Mouse (Mus musculus) left cerebral cortex, adult 8-10 months (tissue): ENCODE measurements around the gene Spry1. TPM values are rescaled to one million over a fixed set of nuclear protein-coding genes. Genes with fewer than 3 reads are reported as not detected.

Experiments used
- DNase-seq, 2 experiments: peaks; one replicate each; pipeline ENCODE4 v3.0.0; 2022; ENCODE audit warnings: low spot score in 2 of 2
- total RNA-seq, 4 experiments: library from RNA; stranded (reverse); gene quantifications; 2 replicates each; pipeline ENCODE4 v1.2.4; 2022

Spry1 gene
- total RNA-seq, 4 experiments from 2014 or later = 7.8 to 10.6 (median 8.8) TPM

GRCm38 (mm10) chr3:37672266-37673040, 32.7 kb downstream of the Spry1 start:
- no peak for DNase-seq

GRCm38 (mm10) chr3:37673513-37674261, 33.9 kb downstream of the Spry1 start:
- no peak for DNase-seq

- DNase-seq = no peak
Measured at GRCm38 (mm10) chr3:37675056-37675525, 35.3 kb downstream of the Spry1 start.

- no peak for DNase-seq
Measured at GRCm38 (mm10) chr3:37676291-37676690, 36.5 kb downstream of the Spry1 start.

GRCm38 (mm10) chr3:37686219-37686618, 46.5 kb downstream of the Spry1 start:
- no peak for DNase-seq

- no peak for DNase-seq
Measured at GRCm38 (mm10) chr3:37686751-37687150, 47.0 kb downstream of the Spry1 start.

- peak; percentile 66 to 68 for DNase-seq
Measured at GRCm38 (mm10) chr3:37687158-37687980, 47.6 kb downstream of the Spry1 start.

- DNase-seq = no peak
Measured at GRCm38 (mm10) chr3:37692945-37693344, 53.2 kb downstream of the Spry1 start.

- no peak for DNase-seq
Measured at GRCm38 (mm10) chr3:37693552-37693951, 53.8 kb downstream of the Spry1 start.

Other genes with a start within 250 kb of the Spry1 start
- gene Spata5, start 220.1 kb upstream of the Spry1 start, total RNA-seq = 10 to 100 TPM; 23.0 to 30.8 (median 28.4) TPM
- gene Nudt6, start 219.7 kb upstream of the Spry1 start, total RNA-seq = 1 to 10 TPM; 5.7 to 7.7 (median 6.7) TPM
- gene Gm5148, start 84.5 kb downstream of the Spry1 start, total RNA-seq = 1 to 10 TPM; 4.0 to 5.3 (median 4.5) TPM